Mouse (Mus musculus): ENCODE measurements around the gene Epb41l3. TPM values are rescaled to one million over a fixed set of nuclear protein-coding genes. Genes with fewer than 3 reads are reported as not detected.
A peak's percentile ranks its signal among the peaks of the same experiment; 100 is the strongest.
"Not testable (repeated sequence)": the region's sequence is repeated elsewhere in the genome, so short reads cannot be mapped to it uniquely, and the experiment has no call there.

Epb41l3 gene
- polyA plus RNA-seq, 1 experiment, result 176 TPM

DNA sequence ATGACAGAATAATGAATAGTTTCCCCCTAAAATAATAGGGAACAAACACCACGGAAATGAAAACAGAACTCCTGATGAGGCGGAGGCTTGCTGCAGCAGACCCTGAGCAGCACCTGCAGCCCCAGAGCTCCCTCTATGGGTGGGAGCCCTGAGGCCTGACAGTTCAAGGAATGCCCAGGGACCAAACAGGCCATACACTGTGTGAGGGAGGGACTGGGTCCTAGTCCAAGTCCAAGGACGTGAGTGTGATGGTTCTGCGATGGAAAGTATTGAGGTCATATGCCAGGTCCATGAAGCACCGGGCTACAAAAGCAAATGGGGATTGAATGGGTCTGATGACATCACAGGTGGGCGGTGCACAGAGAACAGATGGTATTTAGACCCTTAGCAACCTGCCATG, 33.7 kb downstream of the Epb41l3 start:
- WGBS, result 55% methylated on average over 6 of the region's 6 CpGs
- TF ChIP-seq CTCF (IDR thresholded peaks at IDR 0.05; ENCODE audit: extremely low read depth, insufficient read length, insufficient replicate concordance, low read depth, low read length), result peak; percentile 47; the same call in 1 of the 2 replicates
- no peak for TF ChIP-seq POLR2A (IDR thresholded peaks at IDR 0.05; ENCODE audit: low read depth, low read length)

DNA sequence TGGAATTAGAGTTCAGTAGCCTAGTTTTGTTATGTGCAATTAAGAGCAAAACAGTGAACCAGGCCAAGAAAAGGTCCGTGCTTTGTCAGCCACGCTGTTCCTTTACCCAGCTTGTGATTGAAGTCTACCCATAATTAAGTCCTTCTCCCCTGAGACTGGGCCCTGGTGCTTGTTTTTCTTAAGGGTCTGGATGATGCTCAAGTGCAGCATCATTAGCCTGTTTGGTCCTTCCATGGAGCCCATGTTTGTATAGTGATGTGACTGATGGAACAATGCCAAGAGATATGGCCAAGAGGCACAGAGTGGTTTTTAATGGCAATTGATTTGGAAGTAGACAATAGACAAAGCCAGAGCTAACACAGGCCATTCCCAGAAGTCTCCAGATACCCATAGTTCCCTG, 36.7 kb downstream of the Epb41l3 start:
- Histone ChIP-seq H3K4me3 (ENCODE audit: low read depth, low read length) (no peak overlapping the region), H3K27me3 (ENCODE audit: control insufficient read depth, insufficient read depth, low read length) (no peaks in the 10 kb centered on the region), H3K4me1 (ENCODE audit: control insufficient read depth, insufficient read depth, insufficient read length, low read length) (no peaks in the 10 kb centered on the region), H3K36me3 (ENCODE audit: control insufficient read depth, insufficient read depth, low read length) (peaks cover 3% of the 10 kb centered on the region; the same call in 1 of the 2 replicates), H3K27ac (ENCODE audit: insufficient read depth, low read depth, low read length) (no peak overlapping the region)
- 47% methylated on average over 2 of the region's 2 CpGs for WGBS
- TF ChIP-seq CTCF (IDR thresholded peaks at IDR 0.05; ENCODE audit: extremely low read depth, insufficient read length, insufficient replicate concordance, low read depth, low read length) (no peak), POLR2A (IDR thresholded peaks at IDR 0.05; ENCODE audit: low read depth, low read length) (no peak)

More for the DNA sequence above, 33.7 kb downstream of the Epb41l3 start:
- Histone ChIP-seq H3K27me3 (ENCODE audit: control insufficient read depth, insufficient read depth, low read length) (no peaks in the 10 kb centered on the region), H3K36me3 (ENCODE audit: control insufficient read depth, insufficient read depth, low read length) (no peaks in the 10 kb centered on the region), H3K4me3 (ENCODE audit: low read depth, low read length) (no peak overlapping the region), H3K27ac (ENCODE audit: insufficient read depth, low read depth, low read length) (no peak overlapping the region), H3K4me1 (ENCODE audit: control insufficient read depth, insufficient read depth, insufficient read length, low read length) (peaks cover 5% of the 10 kb centered on the region)

GRCm38 (mm10) chr17:69119183-69119582, 43.7 kb downstream of the Epb41l3 start:
- TF ChIP-seq CTCF (IDR thresholded peaks at IDR 0.05; ENCODE audit: extremely low read depth, insufficient read length, insufficient replicate concordance, low read depth, low read length), result no peak
- TF ChIP-seq POLR2A (IDR thresholded peaks at IDR 0.05; ENCODE audit: low read depth, low read length), result no peak
- Histone ChIP-seq H3K4me3 (ENCODE audit: low read depth, low read length) (no peak overlapping the region), H3K27me3 (ENCODE audit: control insufficient read depth, insufficient read depth, low read length) (no peaks in the 10 kb centered on the region), H3K36me3 (ENCODE audit: control insufficient read depth, insufficient read depth, low read length) (peaks cover 6% of the 10 kb centered on the region), H3K27ac (ENCODE audit: insufficient read depth, low read depth, low read length) (no peak overlapping the region), H3K4me1 (ENCODE audit: control insufficient read depth, insufficient read depth, insufficient read length, low read length) (peaks cover 9% of the 10 kb centered on the region; the same call in 1 of the 2 replicates)
- WGBS, result 39% methylated on average over 8 of the region's 8 CpGs

GRCm38 (mm10) chr17:69120533-69121358, 45.3 kb downstream of the Epb41l3 start:
- no peaks in the 10 kb centered on the region for H3K27me3 ChIP-seq (ENCODE audit: control insufficient read depth, insufficient read depth, low read length)
- peaks cover 9% of the 10 kb centered on the region for H3K36me3 ChIP-seq (ENCODE audit: control insufficient read depth, insufficient read depth, low read length)
- H3K27ac ChIP-seq (ENCODE audit: insufficient read depth, low read depth, low read length), result no peak overlapping the region
- no peak overlapping the region for H3K4me3 ChIP-seq (ENCODE audit: low read depth, low read length)
- peaks cover 12% of the 10 kb centered on the region; the same call in 1 of the 2 replicates for H3K4me1 ChIP-seq (ENCODE audit: control insufficient read depth, insufficient read depth, insufficient read length, low read length)
- no peak for TF ChIP-seq CTCF (IDR thresholded peaks at IDR 0.05; ENCODE audit: extremely low read depth, insufficient read length, insufficient replicate concordance, low read depth, low read length)
- TF ChIP-seq POLR2A (IDR thresholded peaks at IDR 0.05; ENCODE audit: low read depth, low read length), result no peak
- WGBS, result 7% methylated on average over 19 of the region's 19 CpGs

GRCm38 (mm10) chr17:69122403-69122802, 46.9 kb downstream of the Epb41l3 start:
- H3K4me3 ChIP-seq (ENCODE audit: low read depth, low read length), result peak overlapping the region; percentile 14; the same call in 1 of the 2 replicates
- H3K36me3 ChIP-seq (ENCODE audit: control insufficient read depth, insufficient read depth, low read length); H3K27me3 ChIP-seq (ENCODE audit: control insufficient read depth, insufficient read depth, low read length); H3K27ac ChIP-seq (ENCODE audit: insufficient read depth, low read depth, low read length): not testable (repeated sequence)
- peaks cover 12% of the 10 kb centered on the region; the same call in 1 of the 2 replicates for H3K4me1 ChIP-seq (ENCODE audit: control insufficient read depth, insufficient read depth, insufficient read length, low read length)
- WGBS, result 3% methylated on average over 6 of the region's 6 CpGs

GRCm38 (mm10) chr17:69127436-69127835, 52.0 kb downstream of the Epb41l3 start:
- H3K4me3 ChIP-seq (ENCODE audit: low read depth, low read length), result no peak overlapping the region
- TF ChIP-seq POLR2A (IDR thresholded peaks at IDR 0.05; ENCODE audit: low read depth, low read length) (no peak), CTCF (IDR thresholded peaks at IDR 0.05; ENCODE audit: extremely low read depth, insufficient read length, insufficient replicate concordance, low read depth, low read length) (no peak)
- peaks cover 5% of the 10 kb centered on the region; the same call in 1 of the 2 replicates for H3K4me1 ChIP-seq (ENCODE audit: control insufficient read depth, insufficient read depth, insufficient read length, low read length)
- 89% methylated on average over 7 of the region's 7 CpGs for WGBS
- H3K36me3 ChIP-seq (ENCODE audit: control insufficient read depth, insufficient read depth, low read length), result peaks cover 16% of the 10 kb centered on the region
- H3K27ac ChIP-seq (ENCODE audit: insufficient read depth, low read depth, low read length), result no peak overlapping the region
- no peaks in the 10 kb centered on the region for H3K27me3 ChIP-seq (ENCODE audit: control insufficient read depth, insufficient read depth, low read length)

GRCm38 (mm10) chr17:69127981-69128380, 52.5 kb downstream of the Epb41l3 start:
- Histone ChIP-seq H3K27me3 (ENCODE audit: control insufficient read depth, insufficient read depth, low read length) (no peaks in the 10 kb centered on the region), H3K36me3 (ENCODE audit: control insufficient read depth, insufficient read depth, low read length) (peaks cover 17% of the 10 kb centered on the region), H3K4me1 (ENCODE audit: control insufficient read depth, insufficient read depth, insufficient read length, low read length) (peaks cover 5% of the 10 kb centered on the region; the same call in 1 of the 2 replicates), H3K4me3 (ENCODE audit: low read depth, low read length) (no peak overlapping the region), H3K27ac (ENCODE audit: insufficient read depth, low read depth, low read length) (no peak overlapping the region)
- TF ChIP-seq CTCF (IDR thresholded peaks at IDR 0.05; ENCODE audit: extremely low read depth, insufficient read length, insufficient replicate concordance, low read depth, low read length), result no peak
- TF ChIP-seq POLR2A (IDR thresholded peaks at IDR 0.05; ENCODE audit: low read depth, low read length), result no peak
- WGBS, result 48% methylated on average over 5 of the region's 5 CpGs
